Mouse (Mus musculus) thymus, adult 2 months (tissue): ENCODE data around the gene Pla2g4e.

ENCODE experiments used
- CTCF ChIP-seq: fragments of 200-500 bp; IDR thresholded peaks from 2 replicates; pipeline ENCODE4 v1.5.1; 2012; ENCODE audit warnings: mild to moderate bottlenecking, control low read depth, low read length, moderate library complexity, borderline replicate concordance; ENCODE audit not compliant: control insufficient read depth, poor library complexity, insufficient read depth; ENCODE audit errors: extremely low read depth
- POLR2A ChIP-seq: fragments of 200-500 bp; IDR thresholded peaks from 2 replicates; pipeline ENCODE4 v1.6.1; 2012; ENCODE audit warnings: mild to moderate bottlenecking, low read length, control low read depth, moderate library complexity; ENCODE audit not compliant: control insufficient read depth, poor library complexity, insufficient read depth; ENCODE audit errors: extremely low read depth

DNA sequence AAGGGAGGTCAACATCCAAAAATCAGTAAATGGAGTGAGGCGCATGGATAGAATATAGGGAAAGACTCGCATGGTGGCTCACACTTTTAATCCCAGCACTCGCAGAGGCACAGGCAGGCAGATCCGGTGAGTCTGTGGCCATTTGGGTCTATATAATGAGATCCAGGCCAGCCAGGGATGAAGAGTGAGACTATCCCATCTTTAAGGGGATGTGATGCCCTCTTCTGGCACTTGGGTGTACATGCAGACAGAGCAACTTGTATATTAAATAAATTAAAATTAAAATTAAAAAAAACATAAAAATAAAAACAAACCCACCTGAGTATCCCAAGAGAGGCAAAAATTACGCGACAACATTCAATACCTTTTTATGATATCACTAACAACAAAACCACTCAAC is 20.4 kb upstream of the Pla2g4e start:
- no peak for TF ChIP-seq CTCF
- TF ChIP-seq POLR2A, result no peak
